Mouse (Mus musculus) E14TG2a.4 (cell line): ENCODE measurements around the gene Glmn.

Experiments used
- CTCF ChIP-seq: conservative IDR thresholded peaks from 2 replicates; pipeline ENCODE4 v1.5.1; 2014; ENCODE audit warnings: low read length
- NANOG ChIP-seq: IDR thresholded peaks from 2 replicates; pipeline ENCODE4 v1.6.1; 2014; ENCODE audit warnings: borderline replicate concordance, low read length, mixed read lengths
- POU5F1 ChIP-seq: IDR thresholded peaks from 2 replicates; pipeline ENCODE4 v1.6.1; 2014; ENCODE audit warnings: low read length, borderline replicate concordance

DNA sequence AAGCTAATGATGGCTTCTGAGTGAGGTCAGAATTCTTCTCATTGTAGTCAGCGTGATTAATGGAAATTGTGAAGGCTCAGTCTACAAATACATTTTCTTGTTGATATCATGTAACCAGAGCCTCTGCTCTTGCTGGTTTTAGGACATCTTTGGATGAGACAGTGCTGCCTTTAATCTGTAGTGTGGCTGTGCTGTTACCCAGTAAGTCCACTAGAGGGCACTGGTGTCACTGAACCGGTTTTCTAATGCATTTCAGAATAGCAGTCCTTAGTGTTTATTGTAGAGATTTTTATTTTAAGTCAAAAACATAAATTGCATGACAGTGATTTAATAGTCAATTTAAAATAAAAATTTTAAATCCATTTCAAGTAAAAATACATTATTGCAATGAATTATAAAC is 13.5 kb upstream of the Glmn start:
- TF ChIP-seq CTCF (peak; percentile 95), NANOG (no peak), POU5F1 (no peak)
